Mouse (Mus musculus): Measurements from ENCODE around the gene Sccpdh.

DNA sequence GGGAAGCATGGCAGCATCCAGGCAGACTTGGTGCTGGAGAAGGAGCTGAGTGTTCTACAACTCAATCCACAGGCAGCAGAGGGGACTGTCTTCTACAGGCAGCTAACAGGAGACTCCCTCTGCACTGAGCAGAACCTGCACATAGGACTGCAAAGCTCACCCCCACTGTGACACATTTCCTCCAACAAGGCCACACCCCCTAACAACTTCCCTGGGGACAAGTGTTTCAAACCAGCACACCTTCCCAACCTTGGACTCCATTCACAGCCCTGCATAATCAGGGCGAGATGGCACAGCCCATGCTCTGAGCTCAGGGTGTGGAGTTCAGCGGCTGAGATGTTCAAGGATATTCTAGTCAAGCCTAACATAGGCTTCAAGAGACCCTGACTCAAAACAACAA, 9.0 kb downstream of the Sccpdh start:
- TF ChIP-seq SRF (IDR thresholded peaks at IDR 0.05; ENCODE audit: control insufficient read depth, insufficient read length, low read depth) (no peak), E2F4 (IDR thresholded peaks at IDR 0.05; ENCODE audit: insufficient read depth) (no peak), POLR2A (IDR thresholded peaks at IDR 0.05; ENCODE audit: insufficient read length, low read depth) (no peak), MYOG (IDR thresholded peaks at IDR 0.05; ENCODE audit: control insufficient read depth in 1 of 3, insufficient read depth in 1 of 3, insufficient read length in 2 of 3, low read depth in 2 of 3) (no peak), MYOD1 (IDR thresholded peaks at IDR 0.05; ENCODE audit: control insufficient read depth in 1 of 3, insufficient read length in 2 of 3, low read depth in 2 of 3) (no peak), USF1 (IDR thresholded peaks at IDR 0.05; ENCODE audit: low read depth) (no peak), TCF3 (IDR thresholded peaks at IDR 0.05; ENCODE audit: insufficient read length, low read depth) (no peak), CEBPB (IDR thresholded peaks at IDR 0.05; ENCODE audit: insufficient read depth, poor library complexity, severe bottlenecking) (no peak), POLR2AphosphoS2 (IDR thresholded peaks at IDR 0.05; ENCODE audit: insufficient read length, low read depth) (no peak), TCF12 (IDR thresholded peaks at IDR 0.05; ENCODE audit: insufficient read depth, poor library complexity, severe bottlenecking) (no peak)

All from myocyte (in vitro differentiated cells).